Mouse (Mus musculus) stomach, postnatal 0 days (tissue): Measurements from ENCODE around the gene Nup210l.

Experiments
- CTCF ChIP-seq: IDR thresholded peaks from 2 replicates; pipeline ENCODE4 v1.5.1; 2016; ENCODE audit warnings: antibody characterized with exemption, low read depth, mild to moderate bottlenecking, moderate library complexity
- EP300 ChIP-seq: optimal IDR thresholded peaks from 2 replicates; pipeline ENCODE3; 2016; ENCODE audit warnings: antibody characterized with exemption

DNA sequence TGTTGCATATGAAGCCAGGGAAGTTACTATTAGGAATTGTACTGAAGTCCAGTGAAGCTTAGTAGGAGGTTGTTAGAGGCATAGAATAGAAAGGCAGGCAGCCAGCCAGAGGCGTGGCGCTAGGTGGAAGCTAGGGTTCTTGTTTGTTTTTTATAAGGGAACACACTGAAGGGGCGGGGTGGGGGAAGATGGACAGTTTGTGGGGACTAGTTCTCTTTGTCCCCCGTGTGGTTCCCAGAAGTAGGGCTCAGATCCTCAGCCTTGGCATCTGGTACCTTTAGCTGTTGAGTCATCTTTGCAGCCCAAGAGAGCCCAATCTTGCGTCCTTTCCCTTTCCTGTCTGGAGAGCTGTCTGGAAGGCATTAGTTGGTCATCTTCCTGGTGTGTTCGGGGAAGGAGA is 18.7 kb upstream of the Nup210l start:
- no peak for TF ChIP-seq EP300
- TF ChIP-seq CTCF: no peak
